Mouse (Mus musculus) midbrain, embryonic 10.5 days (tissue): ENCODE measurements around the gene Smap2. TPM values are rescaled to one million over a fixed set of nuclear protein-coding genes. Genes with fewer than 3 reads are reported as not detected.

Experiments used
- DNase-seq: peaks from one replicate; pipeline ENCODE4 v3.0.0-alpha.2; 2017; ENCODE audit warnings: low spot score
- H3K27ac ChIP-seq: fragments of 300-500 bp; sonication (generic); replicated peaks from 2 replicates; pipeline ENCODE4 v1.5.1; 2016; ENCODE audit warnings: mild to moderate bottlenecking
- H3K27me3 ChIP-seq: fragments of 300-500 bp; sonication (generic); 2 replicates; pipeline ENCODE4 v1.6.1; 2016; ENCODE audit warnings: low read depth, mild to moderate bottlenecking; ENCODE audit not compliant: poor library complexity, severe bottlenecking
- H3K36me3 ChIP-seq: fragments of 300-500 bp; sonication (generic); 2 replicates; pipeline ENCODE4 v1.6.1; 2016; ENCODE audit warnings: mild to moderate bottlenecking, moderate library complexity
- H3K4me1 ChIP-seq: fragments of 300-500 bp; sonication (generic); 2 replicates; pipeline ENCODE4 v1.6.1; 2016
- H3K4me3 ChIP-seq: fragments of 300-500 bp; sonication (generic); 2 replicates; pipeline ENCODE4 v1.5.1; 2016; ENCODE audit warnings: mild to moderate bottlenecking, moderate library complexity
- H3K9me3 ChIP-seq: fragments of 300-500 bp; sonication (generic); replicated peaks from 2 replicates; pipeline ENCODE4 v1.6.1; 2016; ENCODE audit warnings: mild to moderate bottlenecking
- WGBS: fragments of 180-500 bp; shearing (Covaris S2); methylation state at CpG from one replicate; pipeline ENCODE4 v1.1.7; 2016; 5-methylcytosine and 5-hydroxymethylcytosine counted together
- polyA plus RNA-seq: library from polyadenylated mRNA; unstranded; fragments of >200 nt; fragmentation: Nextera tagmentation; extraction: Ambion mirVana; gene quantifications from 2 replicates; pipeline ENCODE4 v1.2.1, GENCODE M21; 2016

Gene Smap2
- polyA plus RNA-seq, 1 experiment from 2014 or later: 14.0 TPM

GRCm38 (mm10) chr4:120953667-120954066 is 63.4 kb downstream of the Smap2 start:
- 74% methylated on average over 1 of the region's 1 CpGs for WGBS
- no peaks in the 10 kb centered on the region for H3K9me3 ChIP-seq

GRCm38 (mm10) chr4:120953038-120953437 is 64.0 kb downstream of the Smap2 start:
- Histone ChIP-seq H3K4me3 (no peak overlapping the region), H3K27ac (peak overlapping the region; percentile 61), H3K9me3 (no peaks in the 10 kb centered on the region), H3K4me1 (peaks cover 24% of the 10 kb centered on the region), H3K36me3 (no peaks in the 10 kb centered on the region), H3K27me3 (no peaks in the 10 kb centered on the region)
- 82% methylated on average over 4 of the region's 4 CpGs for WGBS
- DNase-seq: no peak

More at GRCm38 (mm10) chr4:120953667-120954066, 63.4 kb downstream of the Smap2 start:
- Histone ChIP-seq H3K4me3 (no peak overlapping the region), H3K27ac (no peak overlapping the region; the same call in 1 of the 2 replicates), H3K27me3 (no peaks in the 10 kb centered on the region), H3K36me3 (no peaks in the 10 kb centered on the region), H3K4me1 (peaks cover 24% of the 10 kb centered on the region)
- no peak for DNase-seq

- 55% methylated on average over 6 of the region's 6 CpGs for WGBS
- Histone ChIP-seq H3K36me3 (peaks cover 4% of the 10 kb centered on the region), H3K9me3 (no peaks in the 10 kb centered on the region), H3K4me3 (peak overlapping the region; percentile 91), H3K27me3 (no peaks in the 10 kb centered on the region), H3K4me1 (peaks cover 24% of the 10 kb centered on the region), H3K27ac (peak overlapping the region; percentile 93)
- DNase-seq: no peak
These were observed 64.9 kb downstream of the Smap2 start for GRCm38 (mm10) chr4:120952163-120952562.

GRCm38 (mm10) chr4:120951428-120951973 is 65.5 kb downstream of the Smap2 start, which contains the start of gene Zfp69:
Zfp69 (minus strand) TSS chr4:120951699.
- Histone ChIP-seq H3K27ac (peak within 1 kb of the TSS; percentile 93), H3K4me3 (peak within 1 kb of the TSS; percentile 91), H3K4me1 (peaks cover 24% of the 10 kb centered on the region), H3K9me3 (no peaks in the 10 kb centered on the region), H3K27me3 (no peaks in the 10 kb centered on the region), H3K36me3 (peaks cover 10% of the 10 kb centered on the region)
- under 1% methylated on average over 60 of the region's 60 CpGs for WGBS
- DNase-seq: peak; percentile 93

- no peak for DNase-seq
These were observed 66.2 kb downstream of the Smap2 start for GRCm38 (mm10) chr4:120950763-120951427.

GRCm38 (mm10) chr4:120948938-120949337 is 68.1 kb downstream of the Smap2 start:
- H3K27ac ChIP-seq: no peak overlapping the region
- no peaks in the 10 kb centered on the region for H3K27me3 ChIP-seq
- 76% methylated on average over 3 of the region's 3 CpGs for WGBS
- no peaks in the 10 kb centered on the region for H3K9me3 ChIP-seq
- no peak overlapping the region for H3K4me3 ChIP-seq
- H3K36me3 ChIP-seq: peaks cover 31% of the 10 kb centered on the region
- no peak for DNase-seq
- H3K4me1 ChIP-seq: peaks cover 24% of the 10 kb centered on the region

More at GRCm38 (mm10) chr4:120950763-120951427, 66.2 kb downstream of the Smap2 start:
- H3K27me3 ChIP-seq: no peaks in the 10 kb centered on the region
- peak overlapping the region; percentile 93 for H3K27ac ChIP-seq
- H3K36me3 ChIP-seq: peaks cover 16% of the 10 kb centered on the region
- peaks cover 24% of the 10 kb centered on the region for H3K4me1 ChIP-seq
- peak overlapping the region; percentile 91 for H3K4me3 ChIP-seq
- 10% methylated on average over 20 of the region's 20 CpGs for WGBS
- H3K9me3 ChIP-seq: no peaks in the 10 kb centered on the region

- Histone ChIP-seq H3K4me1 (no peaks in the 10 kb centered on the region), H3K27ac (no peak overlapping the region), H3K4me3 (no peak overlapping the region), H3K36me3 (peaks cover 25% of the 10 kb centered on the region), H3K27me3 (no peaks in the 10 kb centered on the region), H3K9me3 (peaks cover 11% of the 10 kb centered on the region)
- no peak for DNase-seq
- WGBS: 88% methylated on average over 3 of the region's 3 CpGs
These were observed 82.0 kb downstream of the Smap2 start for GRCm38 (mm10) chr4:120935006-120935405.

GRCm38 (mm10) chr4:120930736-120931135 is 86.3 kb downstream of the Smap2 start:
- Histone ChIP-seq H3K4me1 (no peaks in the 10 kb centered on the region), H3K36me3 (peaks cover 25% of the 10 kb centered on the region), H3K9me3 (peaks cover 11% of the 10 kb centered on the region), H3K4me3 (no peak overlapping the region), H3K27me3 (no peaks in the 10 kb centered on the region), H3K27ac (no peak overlapping the region)
- DNase-seq: no peak
- WGBS: 96% methylated on average over 18 of the region's 18 CpGs

- no peak overlapping the region for H3K27ac ChIP-seq
- H3K27me3 ChIP-seq: no peaks in the 10 kb centered on the region
- no peak overlapping the region for H3K4me3 ChIP-seq
- peaks cover 11% of the 10 kb centered on the region for H3K9me3 ChIP-seq
- H3K36me3 ChIP-seq: peaks cover 14% of the 10 kb centered on the region
- WGBS: 82% methylated on average over 3 of the region's 3 CpGs
- H3K4me1 ChIP-seq: peaks cover 15% of the 10 kb centered on the region
- DNase-seq: no peak
These were observed 88.4 kb downstream of the Smap2 start for GRCm38 (mm10) chr4:120928686-120929085.

GRCm38 (mm10) chr4:120925386-120925785 is 91.7 kb downstream of the Smap2 start:
- H3K9me3 ChIP-seq: peaks cover 22% of the 10 kb centered on the region; the same call in 1 of the 2 replicates
- peaks cover 27% of the 10 kb centered on the region for H3K4me1 ChIP-seq
- peaks cover 33% of the 10 kb centered on the region for H3K36me3 ChIP-seq
- 28% methylated on average over 3 of the region's 3 CpGs for WGBS
- no peak for DNase-seq
- H3K4me3 ChIP-seq: peak overlapping the region; percentile 69
- peak overlapping the region; percentile 91 for H3K27ac ChIP-seq
- no peaks in the 10 kb centered on the region for H3K27me3 ChIP-seq

- under 1% methylated on average over 33 of the region's 33 CpGs for WGBS
- H3K36me3 ChIP-seq: peaks cover 36% of the 10 kb centered on the region
- H3K27ac ChIP-seq: peak within 1 kb of the TSS; percentile 91
- DNase-seq: peak; percentile 94
- peaks cover 27% of the 10 kb centered on the region for H3K4me1 ChIP-seq
- peak within 1 kb of the TSS; percentile 69 for H3K4me3 ChIP-seq
- peaks cover 19% of the 10 kb centered on the region; the same call in 1 of the 2 replicates for H3K9me3 ChIP-seq
- no peaks in the 10 kb centered on the region for H3K27me3 ChIP-seq
These were observed 92.3 kb downstream of the Smap2 start, which contains the start of gene Exo5 for GRCm38 (mm10) chr4:120924554-120925299. Exo5 (minus strand) TSS chr4:120925017.

- no peaks in the 10 kb centered on the region for H3K27me3 ChIP-seq
- peaks cover 19% of the 10 kb centered on the region; the same call in 1 of the 2 replicates for H3K9me3 ChIP-seq
- H3K36me3 ChIP-seq: peaks cover 42% of the 10 kb centered on the region
- H3K4me1 ChIP-seq: peaks cover 27% of the 10 kb centered on the region
- no peak for DNase-seq
- no peak overlapping the region for H3K27ac ChIP-seq
- H3K4me3 ChIP-seq: no peak overlapping the region
- WGBS: 94% methylated on average over 8 of the region's 8 CpGs
These were observed 95.6 kb downstream of the Smap2 start for GRCm38 (mm10) chr4:120921461-120921860.
